Mouse (Mus musculus) heart, postnatal 0 days (tissue): Measurements from ENCODE around the gene Pate3.

Experiments used
- CTCF ChIP-seq: IDR thresholded peaks from 2 replicates; pipeline ENCODE4 v1.5.1; 2016; ENCODE audit warnings: antibody characterized with exemption, control low read depth, low read depth
- EP300 ChIP-seq: IDR thresholded peaks from 2 replicates; pipeline ENCODE4 v1.6.1; 2016; ENCODE audit warnings: antibody characterized with exemption, low read depth

GRCm38 (mm10) chr9:35607647-35608405, 40.2 kb downstream of the Pate3 start:
- no peak for TF ChIP-seq EP300
- no peak for TF ChIP-seq CTCF
